Mouse (Mus musculus) left cerebral cortex, postnatal 10 days (tissue): Measurements from ENCODE around the gene Arcn1. TPM values are rescaled to one million over a fixed set of nuclear protein-coding genes. Genes with fewer than 3 reads are reported as not detected.

Source experiments
- DNase-seq, 2 experiments: peaks; one replicate each; pipeline ENCODE4 v3.0.0; 2021 to 2022; ENCODE audit warnings: low spot score in 2 of 2, mixed read lengths in 1 of 2; ENCODE audit errors: extremely low spot score in 1 of 2
- intact Hi-C: fragments of 180-260 bp; cut with DNase I; formaldehyde crosslinking; loops from one replicate; pipeline ENCODE4 v1.15.1; 2025
- total RNA-seq, 2 experiments: library from RNA; stranded (reverse); gene quantifications; 2 replicates each; pipeline ENCODE4 v1.2.3; 2021

The Arcn1 gene
- total RNA-seq, 2 experiments from 2014 or later, result 103 to 113 TPM

DNA sequence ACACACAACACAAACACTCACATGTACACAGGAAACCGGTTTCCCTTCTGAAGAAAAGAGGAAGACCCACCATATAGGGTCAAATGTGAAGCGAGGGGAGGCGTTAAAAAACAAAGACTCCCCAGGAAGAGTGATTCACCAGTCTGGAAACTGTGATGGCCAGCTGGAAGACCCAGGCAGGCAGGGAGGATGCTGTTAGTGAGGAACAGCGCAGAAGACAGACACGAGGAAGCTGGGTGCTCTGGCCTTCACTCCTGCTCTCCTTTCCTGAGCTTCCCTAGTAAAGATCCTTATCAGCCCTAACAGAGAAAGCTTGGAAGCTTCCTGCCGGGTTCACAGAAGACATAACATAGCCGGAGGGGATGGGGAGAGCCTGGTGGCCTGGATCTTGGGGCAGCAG, 44.6 kb downstream of the Arcn1 start:
- intact Hi-C loops, result no loop called here

GRCm38 (mm10) chr9:44722575-44722974, 45.1 kb downstream of the Arcn1 start:
- intact Hi-C loops, result no loop called here
- DNase-seq, result no peak

More for the DNA sequence above, 44.6 kb downstream of the Arcn1 start:
- no peak for DNase-seq

- DNase-seq, result no peak
- intact Hi-C loops, result no loop called here
These were observed 45.8 kb downstream of the Arcn1 start for GRCm38 (mm10) chr9:44721877-44722186.

- DNase-seq, result peak; percentile 67 to 92
- intact Hi-C loops, result no loop called here
These were observed 46.3 kb downstream of the Arcn1 start for GRCm38 (mm10) chr9:44721154-44721876.

- DNase-seq, result no peak
- intact Hi-C loops, result no loop called here
These were observed 47.1 kb downstream of the Arcn1 start for GRCm38 (mm10) chr9:44720358-44721153.

DNA sequence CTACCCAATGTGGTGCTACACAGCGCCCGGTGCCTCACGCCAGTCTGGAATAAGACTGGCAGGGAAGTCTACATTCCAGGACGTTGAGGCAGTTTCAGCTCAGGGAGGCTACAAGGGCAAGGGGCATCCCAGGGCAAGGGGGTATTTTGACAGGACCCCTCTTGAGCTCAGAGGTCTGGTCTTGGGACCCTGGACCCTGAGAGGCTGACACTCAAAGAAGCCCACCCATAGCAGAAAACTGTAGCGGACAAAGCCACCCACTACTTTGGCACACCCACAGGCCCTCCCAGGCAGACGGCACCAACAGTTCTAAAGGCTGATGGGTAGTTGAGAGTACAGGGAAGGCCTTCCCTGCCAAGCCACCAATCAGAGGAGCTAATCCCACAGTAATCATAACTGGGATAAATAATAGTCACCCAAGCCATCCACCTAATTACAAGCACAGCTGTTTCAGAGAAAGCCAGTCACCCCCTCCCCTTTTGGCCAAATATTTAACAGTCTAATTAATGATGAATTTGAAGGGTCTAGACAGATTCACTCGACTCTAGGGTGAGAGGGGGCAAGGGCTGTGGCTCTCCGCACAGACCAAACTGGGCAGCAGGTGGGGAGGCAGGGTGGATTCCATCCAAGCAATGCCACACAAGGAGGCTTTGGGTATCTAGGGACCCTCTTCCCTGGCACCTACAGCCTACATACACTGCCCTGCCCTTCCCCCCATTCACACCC, 47.9 kb downstream of the Arcn1 start:
- DNase-seq, result no peak
- intact Hi-C loops, result no loop called here

DNA sequence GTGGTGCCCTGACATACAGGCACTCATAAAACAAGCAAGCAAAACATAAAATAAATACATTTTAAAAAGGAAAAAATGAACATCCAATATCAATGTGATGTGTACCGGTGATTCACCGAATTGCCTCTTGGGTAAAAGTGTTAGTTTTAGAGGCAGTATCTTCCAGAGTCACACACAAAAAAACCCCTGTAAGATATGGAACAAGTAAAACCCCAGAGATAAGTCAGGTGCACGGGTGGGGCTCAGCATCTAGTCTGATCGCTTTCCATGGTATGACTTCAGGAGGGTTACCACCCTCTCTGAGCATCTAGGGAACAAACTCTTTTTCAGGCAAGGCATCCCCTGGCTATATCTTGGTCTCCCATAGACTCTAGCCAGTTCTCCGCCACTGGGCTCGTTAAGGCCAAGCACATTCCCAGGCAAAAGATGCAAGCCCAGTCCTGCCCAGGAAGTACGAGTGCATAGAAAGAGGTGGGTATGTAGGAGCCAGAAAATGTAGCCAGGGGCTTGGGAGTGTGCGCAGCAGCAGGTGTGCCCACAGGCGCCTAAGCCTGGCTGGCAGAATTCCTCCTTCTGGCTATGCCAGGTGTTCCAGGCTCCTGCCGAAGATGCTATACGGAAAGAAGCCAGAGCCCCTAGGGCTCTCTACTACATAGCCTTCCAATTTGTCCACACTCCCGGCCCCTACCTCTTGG, 48.6 kb downstream of the Arcn1 start:
- no peak for DNase-seq
- intact Hi-C loops, result no loop called here

DNA sequence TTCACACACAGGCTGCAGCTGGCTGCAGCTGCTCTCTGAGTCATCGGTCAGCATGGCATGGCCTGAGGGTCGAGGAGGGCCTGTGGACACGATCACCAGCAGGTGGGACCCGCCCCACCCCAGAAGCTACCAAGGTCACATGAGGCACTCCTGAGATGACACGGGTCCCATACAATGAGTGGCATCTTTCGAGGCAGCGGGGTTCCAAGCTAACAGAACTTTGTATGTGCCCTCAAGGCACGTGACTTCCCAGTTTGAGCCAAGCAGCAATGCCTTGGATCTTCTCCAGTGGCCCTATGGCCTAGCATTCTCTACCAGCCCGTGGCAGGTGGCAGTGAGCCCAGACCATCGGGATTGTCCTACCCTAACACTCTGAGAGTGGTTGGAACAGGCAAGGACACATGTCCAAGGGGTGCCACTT, 49.8 kb downstream of the Arcn1 start:
- DNase-seq, result no peak
- intact Hi-C loops, result no loop called here

GRCm38 (mm10) chr9:44716997-44717821, 50.4 kb downstream of the Arcn1 start:
- no peak for DNase-seq
- intact Hi-C loops, result no loop called here

DNA sequence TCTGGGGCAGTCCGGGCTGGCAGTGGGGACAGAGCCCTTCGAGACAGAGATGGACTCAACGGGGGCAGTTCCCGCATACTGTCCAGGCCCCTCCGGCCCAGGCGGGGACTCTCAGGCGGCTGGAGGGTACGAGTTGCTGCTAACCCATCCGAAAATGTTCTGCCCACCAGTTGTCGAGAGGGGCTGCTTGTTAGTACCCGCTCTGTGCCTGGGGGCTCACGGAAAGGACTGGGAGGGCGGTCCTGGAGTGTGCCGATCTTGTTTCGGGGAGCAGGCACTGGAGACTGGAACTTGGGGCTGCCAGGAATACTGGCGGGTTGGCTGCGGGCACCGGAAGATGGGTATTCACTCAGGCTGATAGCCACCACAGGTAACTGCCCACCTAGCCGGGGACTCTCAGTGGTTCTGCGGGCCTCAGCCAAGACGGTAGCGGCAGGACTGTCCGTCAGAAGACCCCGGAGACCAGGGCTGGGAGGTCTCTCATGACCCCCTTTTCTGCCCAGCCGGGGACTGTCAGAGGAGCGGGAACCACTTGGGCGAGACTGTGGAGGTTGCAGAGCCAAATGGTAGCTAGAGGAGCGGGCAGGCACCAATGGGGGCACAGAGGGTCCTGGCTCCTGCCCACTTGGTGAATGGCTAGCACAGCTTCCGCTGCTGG, 51.8 kb downstream of the Arcn1 start:
- intact Hi-C loops, result no loop called here
- no peak for DNase-seq

DNA sequence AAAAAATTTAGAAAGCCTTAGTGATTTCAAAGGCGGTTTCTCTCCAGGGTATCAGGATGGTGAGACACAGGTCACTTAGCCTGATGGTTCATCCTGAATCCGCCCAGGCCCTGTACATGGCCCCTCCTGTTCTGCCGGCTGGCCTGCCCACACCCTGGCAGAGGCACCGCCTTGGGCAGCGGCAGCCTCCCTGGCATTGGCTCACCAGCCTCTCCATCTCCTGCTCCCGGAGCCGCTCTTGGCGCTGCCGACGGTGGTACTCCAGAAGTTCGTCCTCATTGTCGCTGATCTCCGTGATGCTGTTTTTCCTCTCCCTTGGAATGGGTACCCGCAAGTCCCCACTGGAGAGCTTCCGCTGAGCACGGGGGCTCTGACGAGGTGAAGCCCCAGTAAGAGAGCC, 52.5 kb downstream of the Arcn1 start:
- intact Hi-C loops, result no loop called here
- no peak for DNase-seq

- no peak for DNase-seq
- intact Hi-C loops, result no loop called here
These were observed 54.1 kb downstream of the Arcn1 start for GRCm38 (mm10) chr9:44713574-44713973.

DNA sequence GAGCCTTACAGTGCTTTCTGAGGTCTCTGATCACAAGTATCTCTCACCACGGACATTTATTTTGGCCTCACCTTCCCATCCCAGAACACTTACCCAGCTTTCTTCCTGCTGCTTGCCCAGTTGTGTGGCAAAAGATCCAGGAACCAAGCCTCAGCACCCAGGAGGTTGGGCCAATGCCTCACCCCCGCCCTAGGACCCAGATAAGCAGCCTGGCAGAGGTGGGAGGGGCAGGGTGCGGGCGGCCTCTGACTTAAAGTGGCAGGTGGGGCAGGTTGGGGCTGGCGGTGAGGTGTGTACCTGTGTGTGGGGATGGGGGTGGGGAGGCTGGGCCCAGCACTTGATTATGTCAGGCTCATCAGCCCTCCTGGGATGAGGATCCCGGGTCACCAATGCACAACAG, 54.6 kb downstream of the Arcn1 start:
- DNase-seq, result no peak
- intact Hi-C loops, result no loop called here

GRCm38 (mm10) chr9:44711602-44712001, 56.0 kb downstream of the Arcn1 start:
- DNase-seq, result no peak
- intact Hi-C loops, result no loop called here

- intact Hi-C loops, result no loop called here
- DNase-seq, result no peak
These were observed 57.4 kb downstream of the Arcn1 start for GRCm38 (mm10) chr9:44710213-44710612.

GRCm38 (mm10) chr9:44709600-44709999, 58.0 kb downstream of the Arcn1 start:
- intact Hi-C loops, result no loop called here
- DNase-seq, result peak in 1 of 2 experiments; percentile 68

DNA sequence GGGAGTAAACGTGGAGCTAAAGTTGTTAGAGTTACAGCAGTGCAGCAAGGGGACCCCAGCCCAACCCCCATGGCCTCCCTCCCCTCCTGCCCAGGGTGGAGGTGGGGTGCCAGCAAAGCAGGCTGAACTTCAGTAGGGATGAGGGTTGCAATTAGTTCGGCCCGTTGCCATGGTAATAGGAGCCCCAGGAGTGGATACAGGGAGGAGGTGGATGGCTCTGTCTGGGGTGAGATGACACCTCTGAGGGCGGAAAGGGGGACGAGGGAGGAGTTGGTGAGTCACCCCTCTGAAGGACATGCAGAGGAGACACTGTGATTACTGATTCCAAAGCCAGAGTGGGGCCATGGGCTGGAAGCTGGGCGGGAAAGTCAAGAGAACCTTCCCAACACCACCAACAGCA, 58.7 kb downstream of the Arcn1 start:
- DNase-seq, result no peak
- intact Hi-C loops, result no loop called here

GRCm38 (mm10) chr9:44708429-44708765, 59.2 kb downstream of the Arcn1 start:
- DNase-seq, result peak in 1 of 2 experiments; percentile 81

More at GRCm38 (mm10) chr9:44708429-44708765, 59.2 kb downstream of the Arcn1 start:
- intact Hi-C loops, result no loop called here
